Mouse (Mus musculus) C2C12 (cell line): ENCODE measurements around the gene Olfr1440. TPM values are rescaled to one million over a fixed set of nuclear protein-coding genes. Genes with fewer than 3 reads are reported as not detected.
A peak's percentile ranks its signal among the peaks of the same experiment; 100 is the strongest.

ENCODE experiments used
- H3K27me3 ChIP-seq: one replicate; pipeline ENCODE4 v1.6.1; 2011; ENCODE audit not compliant: control insufficient read depth, insufficient read depth, insufficient read length
- H3K36me3 ChIP-seq: one replicate; pipeline ENCODE4 v1.6.1; 2011; ENCODE audit not compliant: control insufficient read depth, insufficient read depth
- H3K4me3 ChIP-seq: one replicate; pipeline ENCODE4 v1.5.1; 2011; ENCODE audit warnings: mild to moderate bottlenecking, control low read depth; ENCODE audit not compliant: poor library complexity, insufficient read depth, severe bottlenecking
- H3K79me2 ChIP-seq: one replicate; pipeline ENCODE4 v1.6.1; 2011; ENCODE audit not compliant: control insufficient read depth, insufficient read depth
- H3K79me3 ChIP-seq: one replicate; pipeline ENCODE4 v1.6.1; 2011; ENCODE audit warnings: low read depth, control low read depth
- H3ac ChIP-seq: one replicate; pipeline ENCODE3; 2011; ENCODE audit warnings: low read depth; ENCODE audit not compliant: control insufficient read depth, insufficient read length
- CEBPB ChIP-seq: IDR thresholded peaks from one replicate; pipeline ENCODE4 v1.6.1; 2011; ENCODE audit warnings: low read depth, mild to moderate bottlenecking, control low read depth, moderate library complexity
- CTCF ChIP-seq: IDR thresholded peaks from one replicate; pipeline ENCODE4 v1.5.1; 2011; ENCODE audit not compliant: control insufficient read depth, insufficient read depth, insufficient read length
- FOSL1 ChIP-seq: IDR thresholded peaks from one replicate; pipeline ENCODE4 v1.8.0; 2011; ENCODE audit warnings: mild to moderate bottlenecking, low read length; ENCODE audit not compliant: poor library complexity, insufficient read depth, severe bottlenecking
- MAX ChIP-seq: IDR thresholded peaks from one replicate; pipeline ENCODE4 v1.6.1; 2011; ENCODE audit warnings: mild to moderate bottlenecking, control low read depth
- MYOD1 ChIP-seq: IDR thresholded peaks from one replicate; pipeline ENCODE4 v1.6.1; 2011; ENCODE audit warnings: low read depth; ENCODE audit not compliant: control insufficient read depth, insufficient read length
- MYOG ChIP-seq: IDR thresholded peaks from one replicate; pipeline ENCODE4 v1.6.1; 2011; ENCODE audit not compliant: control insufficient read depth, insufficient read length; ENCODE audit errors: extremely low read depth
- USF1 ChIP-seq: IDR thresholded peaks from one replicate; pipeline ENCODE4 v1.6.1; 2011; ENCODE audit warnings: low read depth, mild to moderate bottlenecking, control low read depth, moderate library complexity
- polyA plus RNA-seq: library from polyadenylated mRNA; unstranded; fragments of >200 nt; fragmentation: generic; extraction: Trizol; gene quantifications from one replicate; pipeline ENCODE4 v1.2.1, GENCODE M21; 2012; ENCODE audit warnings: missing spikeins

Olfr1440 gene
- polyA plus RNA-seq, 1 experiment = not detected

GRCm38 (mm10) chr19:12420555-12420954, 33.5 kb downstream of the Olfr1440 start:
- Histone ChIP-seq H3K79me3 (no peaks in the 10 kb centered on the region), H3ac (no peak overlapping the region), H3K36me3 (no peaks in the 10 kb centered on the region), H3K79me2 (no peaks in the 10 kb centered on the region), H3K4me3 (no peak overlapping the region), H3K27me3 (no peaks in the 10 kb centered on the region)
- TF ChIP-seq MYOG (no peak), MYOD1 (no peak), CTCF (no peak), CEBPB (no peak), MAX (no peak), USF1 (no peak), FOSL1 (no peak)

- no peak for TF ChIP-seq MYOD1
- no peak for TF ChIP-seq USF1
- no peak for TF ChIP-seq CEBPB
- no peak for TF ChIP-seq MYOG
- no peak for TF ChIP-seq FOSL1
- TF ChIP-seq MAX = no peak
- no peak for TF ChIP-seq CTCF
- no peak overlapping the region for H3K4me3 ChIP-seq
- H3K79me2 ChIP-seq = no peaks in the 10 kb centered on the region
- no peaks in the 10 kb centered on the region for H3K36me3 ChIP-seq
- no peak overlapping the region for H3ac ChIP-seq
- H3K79me3 ChIP-seq = no peaks in the 10 kb centered on the region
- H3K27me3 ChIP-seq = no peaks in the 10 kb centered on the region
Observed at GRCm38 (mm10) chr19:12421680-12422079, 34.6 kb downstream of the Olfr1440 start.

DNA sequence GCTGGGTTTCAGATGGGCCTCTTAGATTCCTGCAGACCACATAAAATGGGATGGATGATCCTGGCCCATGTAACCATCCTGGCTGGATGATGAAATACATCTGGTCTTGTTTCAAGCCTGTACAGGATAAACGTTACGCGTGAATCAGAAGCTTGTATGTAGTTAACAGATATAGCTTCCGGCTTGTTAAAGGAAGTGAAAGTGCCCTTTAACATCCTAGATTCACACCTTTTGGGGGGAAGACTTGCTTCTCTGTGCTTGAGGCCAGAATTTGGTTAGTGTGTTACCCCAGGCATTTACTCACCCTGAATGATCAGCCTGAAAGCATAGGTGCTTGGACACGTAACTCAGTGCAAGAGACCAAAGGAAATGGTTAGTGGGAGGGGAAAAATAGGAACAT, 40.0 kb downstream of the Olfr1440 start:
- H3K79me3 ChIP-seq = no peaks in the 10 kb centered on the region
- no peak for TF ChIP-seq MYOG
- TF ChIP-seq FOSL1 = no peak
- TF ChIP-seq MAX = no peak
- no peak for TF ChIP-seq USF1
- TF ChIP-seq CEBPB = no peak
- TF ChIP-seq CTCF = no peak
- TF ChIP-seq MYOD1 = no peak
- no peaks in the 10 kb centered on the region for H3K27me3 ChIP-seq
- no peak overlapping the region for H3ac ChIP-seq
- H3K36me3 ChIP-seq = no peaks in the 10 kb centered on the region
- H3K79me2 ChIP-seq = no peaks in the 10 kb centered on the region
- H3K4me3 ChIP-seq = no peak overlapping the region

DNA sequence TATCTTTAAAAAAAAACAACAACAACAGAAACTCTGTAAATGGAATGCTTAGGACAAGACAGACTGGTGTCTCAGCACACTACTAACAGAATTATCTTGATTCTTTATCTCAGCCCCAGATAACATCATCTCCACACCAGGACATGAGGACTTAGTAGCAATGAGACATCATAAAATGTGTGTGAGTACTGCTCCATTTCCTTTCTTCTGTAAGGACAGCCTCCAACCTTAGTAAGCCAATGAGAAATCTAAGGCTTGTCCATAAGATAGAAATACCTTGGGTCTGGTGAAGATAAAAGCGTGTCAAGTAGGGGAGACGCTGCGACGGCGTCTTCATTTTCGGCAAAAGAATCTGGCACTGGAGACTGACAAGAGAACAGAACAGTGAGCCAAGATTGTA, 40.5 kb downstream of the Olfr1440 start, which contains the start of gene Pfpl:
TSS of gene Pfpl (plus strand) at position 301 of the 400 bp plus-strand sequence.
- no peak within 1 kb of the TSS for H3ac ChIP-seq
- H3K79me3 ChIP-seq = no peaks in the 10 kb centered on the region
- TF ChIP-seq MAX (no peak), FOSL1 (no peak), CTCF (no peak), USF1 (no peak), CEBPB (no peak), MYOG (no peak), MYOD1 (no peak)
- no peak within 1 kb of the TSS for H3K4me3 ChIP-seq
- H3K27me3 ChIP-seq = no peaks in the 10 kb centered on the region
- H3K79me2 ChIP-seq = no peaks in the 10 kb centered on the region
- H3K36me3 ChIP-seq = no peaks in the 10 kb centered on the region

- Histone ChIP-seq H3K36me3 (no peaks in the 10 kb centered on the region), H3K27me3 (no peaks in the 10 kb centered on the region), H3ac (no peak overlapping the region), H3K79me2 (no peaks in the 10 kb centered on the region), H3K79me3 (no peaks in the 10 kb centered on the region), H3K4me3 (no peak overlapping the region)
- no peak for TF ChIP-seq USF1
- TF ChIP-seq MAX = no peak
- TF ChIP-seq FOSL1 = no peak
- TF ChIP-seq CEBPB = no peak
- TF ChIP-seq CTCF = peak; percentile 27
Observed at GRCm38 (mm10) chr19:12433033-12433432, 46.0 kb downstream of the Olfr1440 start.

GRCm38 (mm10) chr19:12435011-12435416, 47.9 kb downstream of the Olfr1440 start:
- H3ac ChIP-seq = no peak overlapping the region
- TF ChIP-seq CEBPB (no peak), MAX (no peak), USF1 (no peak), MYOG (no peak), CTCF (no peak), FOSL1 (no peak)
- no peaks in the 10 kb centered on the region for H3K79me3 ChIP-seq
- H3K36me3 ChIP-seq = no peaks in the 10 kb centered on the region
- H3K27me3 ChIP-seq = no peaks in the 10 kb centered on the region
- H3K4me3 ChIP-seq = no peak overlapping the region
- H3K79me2 ChIP-seq = no peaks in the 10 kb centered on the region
